Mouse (Mus musculus) lung, adult 2 months (tissue): ENCODE measurements around the gene Stim1.

Experiments
- CTCF ChIP-seq: fragments of 200-500 bp; IDR thresholded peaks from 2 replicates; pipeline ENCODE4 v1.5.1; 2011; ENCODE audit warnings: mild to moderate bottlenecking, low read length, control low read depth; ENCODE audit not compliant: insufficient read depth
- POLR2A ChIP-seq: fragments of 200-500 bp; IDR thresholded peaks from 2 replicates; pipeline ENCODE4 v1.6.1; 2011; ENCODE audit warnings: low read depth, mild to moderate bottlenecking, control low read depth, low read length, borderline replicate concordance; ENCODE audit errors: extremely low read depth

GRCm38 (mm10) chr7:102239591-102239990, 28.0 kb upstream of the Stim1 start:
- TF ChIP-seq CTCF (no peak), POLR2A (no peak)
